Mouse (Mus musculus): ENCODE data around the gene Zfp454.
A peak's percentile ranks its signal among the peaks of the same experiment; 100 is the strongest.

Zfp454 gene

DNA sequence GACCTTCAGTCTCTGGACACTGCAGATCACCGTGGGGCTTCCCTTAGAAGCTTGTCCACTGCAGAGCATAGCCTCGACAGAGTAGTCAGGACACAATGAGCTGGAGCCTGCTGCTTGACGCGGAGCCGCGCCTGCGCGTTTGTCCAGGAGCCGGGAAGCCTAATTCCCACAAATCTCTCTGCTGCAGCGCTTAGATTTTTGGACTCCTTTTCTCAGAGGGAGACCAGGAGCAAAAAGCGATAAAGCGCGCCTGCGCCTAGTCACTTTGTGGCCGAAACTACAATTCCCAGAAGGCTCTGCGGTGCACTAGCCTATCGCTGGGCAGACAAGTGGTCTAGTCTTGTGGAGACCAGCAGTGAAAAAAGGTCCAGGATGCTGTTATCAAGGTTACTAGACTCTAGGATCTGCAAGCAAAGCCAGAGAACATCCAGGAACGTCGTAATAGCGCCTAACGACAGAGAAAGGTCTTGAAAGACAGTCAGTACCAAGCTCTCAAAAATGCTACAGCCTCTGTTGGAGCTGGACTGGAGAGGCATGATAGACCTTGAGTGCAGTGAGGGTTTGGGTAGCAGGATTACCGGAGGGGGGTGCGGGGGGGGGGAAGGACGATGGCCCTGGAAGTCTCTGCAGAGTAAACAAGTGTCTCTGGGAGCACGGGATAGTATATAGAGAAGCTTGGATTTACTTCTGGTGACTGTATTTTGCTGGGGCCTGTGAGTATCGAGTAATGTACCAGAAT lies at the start of gene Zfp454:
Gene Zfp454 (minus strand): TSS at position 262 of the 739 bp plus-strand sequence.
- peak; percentile 79 for DNase-seq (ENCODE audit: low read depth, low spot score)

DNA sequence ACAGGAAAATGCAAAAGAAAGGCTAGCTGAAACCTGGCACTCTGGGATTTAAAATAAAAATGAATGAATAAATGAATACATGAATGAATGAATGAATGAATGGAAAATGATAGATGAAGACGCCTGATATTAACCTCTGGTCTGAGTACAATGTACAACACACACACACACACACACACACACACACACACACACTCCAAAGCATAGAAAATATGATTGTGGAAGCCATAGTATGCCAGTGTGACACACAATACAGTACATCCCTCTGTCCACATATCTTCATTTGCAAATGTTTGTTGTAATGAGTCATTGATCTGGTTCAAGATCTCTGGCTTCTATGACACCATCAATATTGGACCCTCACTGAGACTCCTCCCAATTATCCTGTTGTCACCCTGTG lies 44.6 kb upstream of the Zfp454 start:
- DNase-seq (ENCODE audit: low read depth, low spot score): no peak

GRCm38 (mm10) chr11:50931451-50931866 lies 44.0 kb upstream of the Zfp454 start, which contains the start of gene Zfp354b:
Zfp354b (minus strand) TSS chr11:50931633.
- DNase-seq (ENCODE audit: low read depth, low spot score): peak; percentile 65

- DNase-seq (ENCODE audit: low read depth, low spot score): no peak
Observed at GRCm38 (mm10) chr11:50931021-50931420, 43.6 kb upstream of the Zfp454 start.

- no peak for DNase-seq (ENCODE audit: low read depth, low spot score)
Observed at GRCm38 (mm10) chr11:50930469-50931014, 43.1 kb upstream of the Zfp454 start.

GRCm38 (mm10) chr11:50915671-50916320 lies 28.3 kb upstream of the Zfp454 start, which contains the start of gene Zfp2:
Zfp2 (minus strand) TSS chr11:50916165.
- DNase-seq (ENCODE audit: low read depth, low spot score): peak; percentile 93

DNA sequence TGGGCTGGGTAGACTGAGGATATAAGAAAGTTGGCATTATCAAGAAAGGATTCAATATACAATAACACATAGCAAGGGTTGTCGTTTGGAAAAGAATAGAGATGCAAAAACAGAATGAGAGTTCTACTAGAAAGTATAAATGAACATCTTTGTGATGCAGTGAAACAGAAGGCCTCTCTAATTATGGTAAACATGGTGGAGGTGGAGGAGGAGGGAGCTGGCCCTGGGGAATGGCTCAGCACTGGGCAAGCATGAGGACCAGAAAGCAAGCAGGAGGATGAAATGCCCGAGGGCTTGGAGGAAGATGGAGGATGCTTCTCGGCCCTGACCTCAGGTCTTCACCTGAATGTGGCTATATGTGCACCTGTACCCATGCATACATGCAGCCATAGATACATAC lies 27.0 kb upstream of the Zfp454 start:
- DNase-seq (ENCODE audit: low read depth, low spot score): no peak

GRCm38 (mm10) chr11:50913301-50913700 lies 25.9 kb upstream of the Zfp454 start:
- no peak for DNase-seq (ENCODE audit: low read depth, low spot score)

DNA sequence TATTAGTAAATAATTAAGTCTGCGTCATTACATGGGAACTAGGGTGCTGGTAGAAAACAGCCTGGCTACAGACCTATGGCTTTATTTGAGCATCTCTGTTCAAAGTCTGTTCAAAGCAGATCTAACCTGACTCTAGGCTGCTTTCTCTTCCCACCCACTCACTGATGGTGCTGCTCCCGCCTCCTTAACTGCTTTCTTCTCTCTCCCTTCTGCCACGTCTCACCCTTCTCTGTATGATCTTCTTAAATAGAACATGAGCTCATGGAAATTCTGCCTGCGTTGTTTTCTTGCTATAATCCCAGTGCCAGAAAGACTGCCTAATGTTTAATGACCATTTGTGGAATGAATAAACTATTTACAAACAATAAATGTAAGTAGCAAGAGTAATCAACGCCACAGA lies 20.7 kb upstream of the Zfp454 start:
- DNase-seq (ENCODE audit: low read depth, low spot score): no peak

- peak; percentile 33 for DNase-seq (ENCODE audit: low read depth, low spot score)
Observed at GRCm38 (mm10) chr11:50897359-50897758, 9.9 kb upstream of the Zfp454 start.

GRCm38 (mm10) chr11:50892441-50892840 lies 5.0 kb upstream of the Zfp454 start:
- no peak for DNase-seq (ENCODE audit: low read depth, low spot score)

- DNase-seq (ENCODE audit: low read depth, low spot score): no peak
Observed at GRCm38 (mm10) chr11:50886933-50887293, 538 bp downstream of the Zfp454 start.

DNA sequence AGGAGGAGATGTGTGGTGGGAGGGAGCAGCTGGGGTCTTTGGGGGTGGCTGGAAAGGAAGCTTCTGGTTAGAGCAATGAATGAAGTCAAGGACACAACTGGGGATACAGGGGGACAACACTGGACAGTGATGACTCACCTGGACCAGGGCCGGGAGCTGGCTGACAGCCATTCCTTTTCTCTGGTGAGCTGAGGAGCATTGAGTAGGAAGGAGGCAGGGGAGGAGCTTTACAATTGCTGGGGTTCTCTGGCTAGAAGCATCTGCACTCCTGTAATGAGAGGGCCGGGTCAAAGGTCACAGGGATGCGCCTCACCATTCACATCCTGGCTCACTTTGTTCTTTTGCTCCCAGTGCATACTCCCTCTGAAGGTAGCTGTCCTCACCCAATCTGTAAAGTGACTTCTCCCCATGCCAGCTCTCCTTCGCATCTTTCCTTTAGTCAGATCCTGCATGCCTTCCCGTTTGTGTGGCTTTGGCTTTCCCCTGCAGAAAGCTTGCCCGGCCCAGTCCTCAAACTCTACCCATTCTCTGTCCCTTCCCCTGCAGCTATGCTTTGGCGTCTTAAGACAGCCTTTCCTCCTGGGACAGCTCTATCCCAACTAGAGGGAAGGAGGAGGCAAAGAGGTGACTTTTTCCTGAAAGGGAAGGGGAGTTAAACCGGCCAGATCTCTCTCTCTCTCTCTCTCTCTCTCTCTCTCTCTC lies 1.1 kb downstream of the Zfp454 start:
- no peak for DNase-seq (ENCODE audit: low read depth, low spot score)

- no peak for DNase-seq (ENCODE audit: low read depth, low spot score)
Observed at GRCm38 (mm10) chr11:50883756-50884155, 3.7 kb downstream of the Zfp454 start.

- no peak for DNase-seq (ENCODE audit: low read depth, low spot score)
Observed at GRCm38 (mm10) chr11:50878641-50879040, 8.8 kb downstream of the Zfp454 start.

- no peak for DNase-seq (ENCODE audit: low read depth, low spot score)
Observed at GRCm38 (mm10) chr11:50850989-50851601, 36.4 kb downstream of the Zfp454 start.

DNA sequence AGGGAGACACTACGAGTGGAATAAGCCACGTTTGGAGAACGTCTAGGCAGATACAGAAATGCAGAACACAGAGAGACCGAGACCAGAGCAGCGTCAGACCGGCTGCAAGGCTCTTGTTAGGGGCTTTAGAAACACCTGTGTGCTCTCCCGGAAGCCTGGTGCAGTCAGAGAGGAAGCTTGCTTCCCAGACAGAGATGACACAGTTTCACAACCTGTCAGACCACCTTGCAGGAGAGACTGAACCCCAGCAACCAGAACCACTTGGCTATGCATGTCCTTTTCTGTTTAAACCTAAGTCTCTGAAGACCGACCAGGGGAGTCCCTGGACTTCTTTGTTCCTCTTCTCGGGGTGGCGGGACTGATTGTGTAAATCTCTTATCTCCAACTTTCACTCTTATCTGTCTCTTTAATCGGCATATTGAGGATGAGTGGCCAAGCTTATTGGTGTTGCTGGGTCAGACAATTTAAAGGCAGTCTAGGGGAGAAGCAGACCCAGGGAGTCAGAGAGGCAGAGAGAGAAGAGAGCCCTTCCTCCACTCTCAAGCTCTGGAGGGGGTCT lies 37.2 kb downstream of the Zfp454 start, which contains the start of gene Grm6:
Gene Grm6 (plus strand): TSS at position 509 of the 559 bp plus-strand sequence.
- DNase-seq (ENCODE audit: low read depth, low spot score): no peak

DNA sequence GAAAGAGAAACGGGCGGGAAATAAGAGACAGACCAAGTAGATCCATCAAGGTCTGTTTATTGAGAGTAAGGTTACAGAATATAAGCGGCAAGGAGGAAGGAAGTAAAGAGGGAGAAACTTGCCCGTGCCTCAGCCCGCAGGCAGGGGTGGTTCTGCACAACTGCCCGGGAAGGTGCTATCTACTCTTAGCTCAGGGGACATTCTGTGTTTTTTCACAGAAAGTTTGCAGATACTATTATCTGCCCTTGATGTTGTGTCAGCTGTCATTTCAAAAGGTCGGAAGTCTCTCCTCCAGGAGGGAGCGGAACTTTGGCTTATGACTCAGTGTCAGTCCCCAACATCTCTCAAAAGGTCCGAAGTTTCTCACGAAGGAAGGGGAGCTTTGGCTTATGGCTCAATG lies 38.1 kb downstream of the Zfp454 start:
- DNase-seq (ENCODE audit: low read depth, low spot score): no peak

DNA sequence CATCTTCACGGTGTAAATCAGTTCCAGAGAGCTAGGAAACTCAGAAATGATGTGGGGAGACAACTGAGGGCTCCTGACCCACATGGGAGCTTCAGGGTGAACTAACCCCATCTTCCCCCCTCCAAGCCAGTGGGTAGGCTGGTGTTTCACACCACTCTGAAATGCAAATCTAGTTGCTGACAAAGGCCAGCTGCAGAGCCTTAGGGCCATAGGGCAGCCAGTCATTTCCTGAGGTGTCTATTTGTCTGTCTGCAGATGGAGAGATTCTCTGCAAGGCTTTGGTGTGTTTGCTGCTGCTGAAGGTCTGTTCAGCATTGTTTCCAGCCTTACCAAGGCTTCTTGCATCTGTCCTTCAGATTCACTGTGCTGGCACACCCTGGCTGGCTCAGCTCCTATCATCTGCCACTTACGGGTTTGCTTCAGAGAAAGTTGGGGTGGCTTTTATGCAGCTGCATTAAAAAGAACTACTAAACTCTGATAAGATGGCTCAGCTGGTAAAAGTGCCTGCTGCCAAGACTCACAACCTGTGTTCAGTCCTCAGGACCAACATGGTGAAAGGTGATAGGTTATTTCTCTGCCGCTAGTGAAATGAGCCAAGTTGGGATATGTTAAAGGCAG lies 38.8 kb downstream of the Zfp454 start:
- DNase-seq (ENCODE audit: low read depth, low spot score): no peak

GRCm38 (mm10) chr11:50847047-50847446 lies 40.4 kb downstream of the Zfp454 start:
- no peak for DNase-seq (ENCODE audit: low read depth, low spot score)

DNA sequence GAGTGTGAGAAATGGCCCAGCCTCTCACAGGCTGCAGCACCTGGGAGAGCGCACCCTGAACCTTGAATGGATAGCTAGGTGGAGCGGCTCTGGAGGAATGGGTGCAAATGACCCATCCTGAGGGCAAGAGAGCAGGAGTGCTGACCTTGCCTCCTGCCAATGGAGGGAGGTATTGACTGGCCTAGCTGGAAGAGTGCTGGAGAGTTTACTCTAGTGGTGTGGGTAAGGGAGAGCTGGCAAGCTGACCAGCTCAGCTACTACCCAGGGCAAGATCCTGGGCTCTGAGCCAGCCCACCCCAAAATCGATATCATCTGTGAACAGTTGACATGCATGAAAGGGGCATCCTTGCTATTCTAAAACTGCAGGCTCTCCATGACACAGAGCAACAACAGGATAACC lies 41.5 kb downstream of the Zfp454 start:
- no peak for DNase-seq (ENCODE audit: low read depth, low spot score)

Data from WW6 (cell line).